ENCODE assay signal across 16 mouse cellular contexts in the genomic region with DNA sequence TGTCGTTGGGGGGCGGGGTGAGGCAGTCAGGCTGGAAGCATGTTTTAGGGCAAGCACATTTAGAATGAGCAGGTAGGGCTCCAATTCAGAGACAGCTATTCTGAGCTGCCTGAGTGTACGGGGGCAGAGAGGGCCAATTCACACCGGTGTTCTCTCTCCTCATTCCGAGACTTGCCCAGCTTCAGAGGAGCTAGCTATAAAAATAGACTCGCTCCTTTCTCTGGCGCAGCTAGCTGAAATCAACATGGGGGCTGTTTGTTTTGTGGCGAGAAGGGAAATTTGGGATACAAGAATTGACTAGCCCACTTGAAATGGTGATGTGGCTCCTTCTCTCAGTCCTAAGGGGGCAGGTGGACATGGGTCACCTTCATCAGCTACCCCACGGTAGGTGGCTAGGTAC.
"Had no signal": no experiment of that assay in that cellular context is flagged by ENCODE, and none has a peak within 500 bp of the region (broad histone marks: within the 10 kb centered on the region; RNA-seq: fewer than 3 reads in every experiment).

No protein-coding gene starts in this region.

- H3K27me3 ChIP-seq: midbrain, embryonic 12.5 days; neural tube, embryonic 13.5 days; neural tube, embryonic 15.5 days had no signal

- H3K4me3 ChIP-seq: midbrain, embryonic 10.5 days; midbrain, embryonic 12.5 days; myocyte; neural tube, embryonic 13.5 days; neural tube, embryonic 15.5 days had no signal

- ATAC-seq: midbrain, embryonic 16.5 days had no signal

- DNase-seq: lung, adult 18-20 months; lung, embryonic 14.5 days; lung, postnatal 10 days; lung, postnatal 4 days; midbrain, embryonic 14.5 days; retina, postnatal 1 day; spleen, adult 18-20 months; thymus, adult 18-20 months; thymus, postnatal 14 days; thymus, postnatal 36 days had no signal

- H3K36me3 ChIP-seq: midbrain, embryonic 10.5 days; midbrain, embryonic 12.5 days; neural tube, embryonic 13.5 days; neural tube, embryonic 15.5 days had no signal

- H3K27ac ChIP-seq: midbrain, embryonic 10.5 days; midbrain, embryonic 12.5 days; neural tube, embryonic 13.5 days; neural tube, embryonic 15.5 days had no signal

- H3K9me3 ChIP-seq: midbrain, embryonic 10.5 days; midbrain, embryonic 12.5 days; neural tube, embryonic 13.5 days; neural tube, embryonic 15.5 days had no signal

- H3K4me1 ChIP-seq: midbrain, embryonic 10.5 days; midbrain, embryonic 12.5 days; neural tube, embryonic 13.5 days; neural tube, embryonic 15.5 days had no signal
